Mouse (Mus musculus) intestine, embryonic 15.5 days (tissue): ENCODE data around the gene 4931428F04Rik. TPM values are rescaled to one million over a fixed set of nuclear protein-coding genes. Genes with fewer than 3 reads are reported as not detected.

ENCODE experiments used
- ATAC-seq: fragments of 200-750 bp; cut with Nextera tagmentation; 2 replicates; pipeline ENCODE4 v1.8.0; 2017; ENCODE audit warnings: moderate TSS enrichment, moderate library complexity
- H3K27ac ChIP-seq: fragments of 300-500 bp; sonication (generic); 2 replicates; pipeline ENCODE4 v1.5.1; 2015; ENCODE audit warnings: mild to moderate bottlenecking, inconsistent platforms
- H3K27me3 ChIP-seq: fragments of 300-500 bp; sonication (generic); replicated peaks from 2 replicates; pipeline ENCODE4 v1.6.1; 2015; ENCODE audit warnings: inconsistent platforms
- H3K36me3 ChIP-seq: fragments of 300-500 bp; sonication (generic); 2 replicates; pipeline ENCODE4 v1.6.1; 2015; ENCODE audit warnings: inconsistent platforms
- H3K4me1 ChIP-seq: fragments of 300-500 bp; sonication (generic); replicated peaks from 2 replicates; pipeline ENCODE4 v1.6.1; 2015; ENCODE audit warnings: inconsistent platforms
- H3K4me2 ChIP-seq: fragments of 300-500 bp; sonication (generic); replicated peaks from 2 replicates; pipeline ENCODE4 v1.6.1; 2015; ENCODE audit warnings: mild to moderate bottlenecking, inconsistent platforms
- H3K4me3 ChIP-seq: fragments of 300-500 bp; sonication (generic); replicated peaks from 2 replicates; pipeline ENCODE4 v1.5.1; 2015; ENCODE audit warnings: inconsistent platforms
- H3K9ac ChIP-seq: fragments of 300-500 bp; sonication (generic); 2 replicates; pipeline ENCODE4 v1.6.1; 2015; ENCODE audit warnings: inconsistent platforms
- H3K9me3 ChIP-seq: fragments of 300-500 bp; sonication (generic); 2 replicates; pipeline ENCODE4 v1.6.1; 2016; ENCODE audit warnings: inconsistent platforms
- WGBS: fragments of 180-500 bp; shearing (Covaris S2); methylation state at CpG from one replicate; pipeline ENCODE4 v1.1.7; 2015; 5-methylcytosine and 5-hydroxymethylcytosine counted together
- polyA plus RNA-seq: library from polyadenylated mRNA; unstranded; fragments of >200 nt; fragmentation: Nextera tagmentation; extraction: Ambion mirVana; gene quantifications from 2 replicates; pipeline ENCODE4 v1.2.1, GENCODE M21; 2015

Gene 4931428F04Rik
- polyA plus RNA-seq, 1 experiment from 2014 or later: 8.6 TPM

GRCm38 (mm10) chr8:105276292-105277120, 13.2 kb downstream of the 4931428F04Rik start:
- Histone ChIP-seq H3K36me3 (no peaks in the 10 kb centered on the region), H3K4me2 (peak overlapping the region; percentile 84), H3K4me3 (peak overlapping the region; percentile 43), H3K4me1 (peaks cover 22% of the 10 kb centered on the region), H3K27me3 (peaks cover 76% of the 10 kb centered on the region), H3K9me3 (no peaks in the 10 kb centered on the region), H3K9ac (peak overlapping the region; percentile 38), H3K27ac (no peak overlapping the region)
- ATAC-seq: peak; percentile 67
- 3% methylated on average over 30 of the region's 30 CpGs for WGBS

GRCm38 (mm10) chr8:105275840-105276239, 13.8 kb downstream of the 4931428F04Rik start, which contains the start of gene Nol3:
Nol3 (plus strand) TSS chr8:105276140.
- ATAC-seq: no peak; the same call in 1 of the 2 replicates
- 5% methylated on average over 10 of the region's 10 CpGs for WGBS

GRCm38 (mm10) chr8:105275387-105275786, 14.3 kb downstream of the 4931428F04Rik start:
- ATAC-seq: no peak
- Histone ChIP-seq H3K9me3 (no peaks in the 10 kb centered on the region), H3K4me1 (peaks cover 29% of the 10 kb centered on the region), H3K4me3 (peak overlapping the region; percentile 43; the same call in 1 of the 2 replicates), H3K36me3 (no peaks in the 10 kb centered on the region), H3K27me3 (peaks cover 87% of the 10 kb centered on the region), H3K4me2 (peak overlapping the region; percentile 84), H3K9ac (no peak overlapping the region), H3K27ac (no peak overlapping the region)
- WGBS: 10% methylated on average over 11 of the region's 11 CpGs

More at GRCm38 (mm10) chr8:105275840-105276239, 13.8 kb downstream of the 4931428F04Rik start, which contains the start of gene Nol3:
- Histone ChIP-seq H3K9me3 (no peaks in the 10 kb centered on the region), H3K4me2 (peak within 1 kb of the TSS; percentile 84), H3K9ac (peak within 1 kb of the TSS; percentile 38), H3K4me1 (peaks cover 24% of the 10 kb centered on the region), H3K4me3 (peak within 1 kb of the TSS; percentile 43), H3K27ac (no peak within 1 kb of the TSS), H3K36me3 (no peaks in the 10 kb centered on the region), H3K27me3 (peaks cover 83% of the 10 kb centered on the region)

GRCm38 (mm10) chr8:105270916-105271186, 18.8 kb downstream of the 4931428F04Rik start:
- Histone ChIP-seq H3K4me1 (peaks cover 36% of the 10 kb centered on the region), H3K36me3 (no peaks in the 10 kb centered on the region), H3K9ac (no peak overlapping the region), H3K27me3 (peaks cover 82% of the 10 kb centered on the region), H3K27ac (no peak overlapping the region), H3K9me3 (no peaks in the 10 kb centered on the region), H3K4me3 (0 out of 2 replicates have a peak overlapping the region, but pooled peaks have one; percentile 6), H3K4me2 (peak overlapping the region; percentile 31)
- under 1% methylated on average over 11 of the region's 11 CpGs for WGBS
- ATAC-seq: no peak

DNA sequence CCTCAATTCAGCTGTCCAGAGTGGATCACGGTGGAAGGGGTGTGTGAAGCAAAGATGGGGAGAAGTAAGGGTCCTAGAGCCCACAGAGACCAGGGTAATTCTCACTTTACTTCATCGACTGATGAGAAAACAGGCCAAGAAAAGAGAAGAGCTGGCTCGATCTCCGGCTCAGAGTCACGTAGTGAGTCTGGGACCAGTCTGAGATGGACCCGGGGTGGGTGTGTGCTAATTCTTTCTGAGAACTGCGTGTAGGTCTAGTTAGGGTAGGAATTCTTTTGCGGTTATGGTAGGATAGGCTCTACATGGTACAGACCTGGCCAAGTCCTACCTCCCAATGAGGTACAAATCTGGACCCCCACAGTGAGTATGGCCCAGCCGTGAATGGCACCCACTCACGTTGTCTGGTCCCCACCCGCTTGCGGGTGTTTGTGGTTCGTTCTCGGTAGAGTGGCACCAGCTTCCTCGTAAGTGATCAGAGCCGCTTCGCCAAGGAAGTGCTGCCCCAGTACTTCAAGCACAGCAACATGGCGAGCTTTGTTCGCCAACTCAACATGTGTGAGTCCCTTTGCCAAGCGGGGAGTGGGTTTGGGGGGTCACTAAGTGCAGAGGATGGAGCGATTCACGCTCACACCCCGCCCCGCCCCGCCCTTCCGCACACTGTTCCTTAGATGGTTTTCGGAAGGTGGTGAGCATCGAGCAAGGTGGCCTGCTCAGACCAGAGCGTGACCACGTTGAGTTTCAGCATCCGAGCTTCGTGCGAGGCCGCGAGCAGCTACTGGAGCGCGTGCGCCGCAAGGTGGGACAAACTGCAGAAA, 19.4 kb downstream of the 4931428F04Rik start:
- peaks cover 77% of the 10 kb centered on the region for H3K27me3 ChIP-seq
- no peaks in the 10 kb centered on the region for H3K9me3 ChIP-seq
- H3K4me2 ChIP-seq: peak overlapping the region; percentile 90
- peaks cover 31% of the 10 kb centered on the region for H3K4me1 ChIP-seq
- no peak overlapping the region for H3K27ac ChIP-seq
- peak overlapping the region; percentile 41 for H3K4me3 ChIP-seq
- no peaks in the 10 kb centered on the region for H3K36me3 ChIP-seq
- no peak for ATAC-seq
- 4% methylated on average over 39 of the region's 39 CpGs for WGBS
- H3K9ac ChIP-seq: peak overlapping the region; percentile 40

GRCm38 (mm10) chr8:105269461-105269947, 20.2 kb downstream of the 4931428F04Rik start, which contains the start of gene Hsf4:
Hsf4 (plus strand) TSS chr8:105269801.
- peak within 1 kb of the TSS; percentile 90 for H3K4me2 ChIP-seq
- peaks cover 68% of the 10 kb centered on the region for H3K27me3 ChIP-seq
- H3K36me3 ChIP-seq: no peaks in the 10 kb centered on the region
- H3K4me3 ChIP-seq: peak within 1 kb of the TSS; percentile 41
- WGBS: 2% methylated on average over 42 of the region's 42 CpGs
- peaks cover 34% of the 10 kb centered on the region for H3K4me1 ChIP-seq
- peak; percentile 57 for ATAC-seq
- H3K27ac ChIP-seq: no peak within 1 kb of the TSS
- H3K9me3 ChIP-seq: no peaks in the 10 kb centered on the region
- peak within 1 kb of the TSS; percentile 40 for H3K9ac ChIP-seq

- Histone ChIP-seq H3K36me3 (no peaks in the 10 kb centered on the region), H3K9ac (peak overlapping the region; percentile 17), H3K27ac (no peak overlapping the region), H3K9me3 (no peaks in the 10 kb centered on the region), H3K4me2 (peak overlapping the region; percentile 90), H3K27me3 (peaks cover 64% of the 10 kb centered on the region), H3K4me1 (peaks cover 34% of the 10 kb centered on the region), H3K4me3 (peak overlapping the region; percentile 41)
- 0 out of 2 replicates have a peak, but pooled peaks have one; percentile 9 for ATAC-seq
- 7% methylated on average over 10 of the region's 10 CpGs for WGBS
Observed at GRCm38 (mm10) chr8:105269075-105269458, 20.6 kb downstream of the 4931428F04Rik start.

- peaks cover 60% of the 10 kb centered on the region for H3K27me3 ChIP-seq
- peaks cover 34% of the 10 kb centered on the region for H3K4me1 ChIP-seq
- H3K9ac ChIP-seq: peak overlapping the region; percentile 17
- no peaks in the 10 kb centered on the region for H3K36me3 ChIP-seq
- H3K27ac ChIP-seq: no peak overlapping the region
- WGBS: 3% methylated on average over 65 of the region's 65 CpGs
- peak overlapping the region; percentile 41 for H3K4me3 ChIP-seq
- peak overlapping the region; percentile 90 for H3K4me2 ChIP-seq
- H3K9me3 ChIP-seq: no peaks in the 10 kb centered on the region
- peak; percentile 11; the same call in 1 of the 2 replicates for ATAC-seq
Observed at GRCm38 (mm10) chr8:105268342-105269074, 21.2 kb downstream of the 4931428F04Rik start.

DNA sequence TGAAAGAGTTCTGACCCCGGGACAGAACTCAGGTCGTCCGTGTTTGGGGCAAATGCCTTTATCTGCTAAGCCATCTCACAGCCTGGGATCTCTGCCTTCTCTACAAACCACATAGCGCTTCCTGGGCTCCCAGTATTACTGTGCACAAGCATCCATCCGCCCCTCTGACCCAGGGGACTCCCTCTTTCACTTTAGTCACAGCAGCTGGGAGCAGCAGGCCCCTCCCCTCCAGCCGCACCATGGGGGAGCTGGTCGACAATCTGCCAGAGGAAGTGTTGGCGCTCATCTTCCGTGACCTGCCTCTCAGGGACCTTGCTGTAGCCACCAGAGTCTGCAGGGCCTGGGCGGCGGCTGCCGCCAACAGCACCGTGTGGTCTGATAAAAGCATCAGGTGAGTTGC, 22.9 kb downstream of the 4931428F04Rik start:
- ATAC-seq: no peak

GRCm38 (mm10) chr8:105265128-105265527, 24.5 kb downstream of the 4931428F04Rik start:
- Histone ChIP-seq H3K9me3 (no peaks in the 10 kb centered on the region), H3K27me3 (peaks cover 36% of the 10 kb centered on the region), H3K4me1 (peaks cover 28% of the 10 kb centered on the region), H3K9ac (peak overlapping the region; percentile 31; the same call in 1 of the 2 replicates), H3K36me3 (no peaks in the 10 kb centered on the region), H3K4me3 (peak overlapping the region; percentile 63), H3K4me2 (peak overlapping the region; percentile 78), H3K27ac (no peak overlapping the region)
- WGBS: 8% methylated on average over 10 of the region's 10 CpGs
- ATAC-seq: peak; percentile 23

More for the DNA sequence above, 22.9 kb downstream of the 4931428F04Rik start:
- Histone ChIP-seq H3K9ac (no peak overlapping the region), H3K9me3 (no peaks in the 10 kb centered on the region), H3K27me3 (peaks cover 49% of the 10 kb centered on the region), H3K4me2 (no peak overlapping the region), H3K4me1 (peaks cover 36% of the 10 kb centered on the region), H3K4me3 (no peak overlapping the region), H3K27ac (no peak overlapping the region), H3K36me3 (no peaks in the 10 kb centered on the region)
- WGBS: 42% methylated on average over 13 of the region's 13 CpGs
